In the genomic region with DNA sequence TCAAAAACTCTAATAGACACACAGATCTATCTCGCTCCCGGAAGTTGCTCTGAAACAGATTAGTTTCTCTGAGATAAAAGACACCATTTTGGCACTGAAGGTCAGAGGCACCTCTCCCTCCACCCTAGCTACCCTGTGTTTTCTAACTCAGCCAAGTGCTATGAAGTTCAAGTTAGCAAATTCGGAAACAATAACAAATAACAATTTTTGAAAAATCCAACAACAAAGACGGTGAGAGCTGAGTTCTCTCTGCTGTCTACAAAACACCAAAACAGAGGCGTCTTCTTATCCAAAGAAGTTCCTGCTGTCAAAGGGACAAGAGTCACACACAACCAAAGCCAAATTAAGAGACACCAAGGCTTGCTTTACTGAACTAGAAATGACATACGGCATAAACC, we compare ENCODE assay signal across 17 mouse cellular contexts.
DNase-seq lines count a peak whose midpoint lies in the region; ATAC-seq and TF ChIP-seq lines count a peak whose summit lies in the region.
"Had no signal": no experiment of that assay in that cellular context is flagged by ENCODE, and none has a peak within 500 bp of the region (broad histone marks: within the 10 kb centered on the region; RNA-seq: fewer than 3 reads in every experiment).

No protein-coding gene starts in this region.

- peak; percentile 77 for DNase-seq in heart, adult 11 months
- DNase-seq in heart, postnatal 36 days, result no peak
- DNase-seq in lung, adult 18-20 months, result no peak
- DNase-seq in adrenal gland, adult 18-20 months (ENCODE audit: low spot score in 2 of 2), result no peak
- no peak for DNase-seq in forebrain, embryonic 10.5 days (ENCODE audit: extremely low spot score, low spot score)
- DNase-seq: cerebellum, adult 11 months; forebrain, postnatal 0 days; gastrocnemius, postnatal 36 days; retina, postnatal 1 day had no signal

- no peak for TF ChIP-seq CTCF in small intestine, adult 2 months (IDR thresholded peaks at IDR 0.05; ENCODE audit: extremely low read depth, insufficient read length, insufficient replicate concordance, low read depth, low read length)

- TF ChIP-seq POLR2A in small intestine, adult 2 months (IDR thresholded peaks at IDR 0.05; ENCODE audit: low read depth, low read length), result no peak

- peaks cover 52% of the 10 kb centered on the region for H3K4me1 ChIP-seq in lung, embryonic 15.5 days
- peaks cover 19% of the 10 kb centered on the region for H3K4me1 ChIP-seq in intestine, embryonic 15.5 days (replicated peaks)
- H3K4me1 ChIP-seq in small intestine, adult 2 months (ENCODE audit: control insufficient read depth, insufficient read depth, insufficient read length, low read length), result peaks cover 16% of the 10 kb centered on the region; the same call in 1 of the 2 replicates
- peaks cover 24% of the 10 kb centered on the region for H3K4me1 ChIP-seq in forebrain, embryonic 10.5 days
- H3K4me1 ChIP-seq: midbrain, embryonic 15.5 days; neural tube, embryonic 13.5 days had no signal

- 23% methylated on average over 6 of the region's 6 CpGs for WGBS in lung, embryonic 15.5 days
- WGBS in intestine, embryonic 15.5 days, result 47% methylated on average over 6 of the region's 6 CpGs
- WGBS in small intestine, adult 2 months, result 33% methylated on average over 6 of the region's 6 CpGs
- 92% methylated on average over 6 of the region's 6 CpGs for WGBS in forebrain, embryonic 10.5 days

- H3K9me3 ChIP-seq in lung, embryonic 15.5 days, result no peaks in the 10 kb centered on the region
- no peaks in the 10 kb centered on the region for H3K9me3 ChIP-seq in intestine, embryonic 15.5 days
- H3K9me3 ChIP-seq in forebrain, embryonic 10.5 days, result no peaks in the 10 kb centered on the region
- H3K9me3 ChIP-seq: limb, embryonic 15.5 days; midbrain, embryonic 15.5 days; neural tube, embryonic 13.5 days had no signal

- H3K4me3 ChIP-seq in lung, embryonic 15.5 days, result peak overlapping the region; percentile 15
- 0 out of 2 replicates have a peak overlapping the region, but pooled peaks have one; percentile 3 for H3K4me3 ChIP-seq in intestine, embryonic 15.5 days (replicated peaks)
- no peak overlapping the region for H3K4me3 ChIP-seq in small intestine, adult 2 months (ENCODE audit: low read depth, low read length)
- H3K4me3 ChIP-seq in forebrain, embryonic 10.5 days, result no peak overlapping the region
- H3K4me3 ChIP-seq: left cerebral cortex, adult 2 months; limb, embryonic 15.5 days; midbrain, embryonic 15.5 days; neural tube, embryonic 13.5 days had no signal

- no peak overlapping the region for H3K9ac ChIP-seq in lung, embryonic 15.5 days
- H3K9ac ChIP-seq in intestine, embryonic 15.5 days, result no peak overlapping the region
- H3K9ac ChIP-seq: forebrain, postnatal 0 days; limb, embryonic 15.5 days; midbrain, embryonic 15.5 days; neural tube, embryonic 13.5 days had no signal

- intact Hi-C loops in heart, postnatal 36 days (cut with DNase I), result no loop called here

- H3K4me2 ChIP-seq in lung, embryonic 15.5 days, result peak overlapping the region; percentile 43
- peak overlapping the region; percentile 45 for H3K4me2 ChIP-seq in intestine, embryonic 15.5 days (replicated peaks)
- H3K4me2 ChIP-seq: limb, embryonic 15.5 days; midbrain, embryonic 15.5 days; neural tube, embryonic 13.5 days had no signal

- no peaks in the 10 kb centered on the region for H3K36me3 ChIP-seq in lung, embryonic 15.5 days
- H3K36me3 ChIP-seq in intestine, embryonic 15.5 days, result no peaks in the 10 kb centered on the region
- H3K36me3 ChIP-seq in small intestine, adult 2 months (ENCODE audit: control insufficient read depth, insufficient read depth, low read length), result no peaks in the 10 kb centered on the region
- no peaks in the 10 kb centered on the region for H3K36me3 ChIP-seq in forebrain, embryonic 10.5 days (replicated peaks)
- H3K36me3 ChIP-seq: limb, embryonic 15.5 days; midbrain, embryonic 15.5 days; neural tube, embryonic 13.5 days had no signal

- H3K27me3 ChIP-seq in lung, embryonic 15.5 days, result no peaks in the 10 kb centered on the region
- no peaks in the 10 kb centered on the region for H3K27me3 ChIP-seq in intestine, embryonic 15.5 days (replicated peaks)
- no peaks in the 10 kb centered on the region for H3K27me3 ChIP-seq in small intestine, adult 2 months (ENCODE audit: control insufficient read depth, insufficient read depth, low read length)
- H3K27me3 ChIP-seq in forebrain, embryonic 10.5 days (ENCODE audit: poor library complexity, severe bottlenecking), result no peaks in the 10 kb centered on the region
- H3K27me3 ChIP-seq: limb, embryonic 15.5 days; midbrain, embryonic 15.5 days; neural tube, embryonic 13.5 days had no signal

- H3K27ac ChIP-seq in lung, embryonic 15.5 days, result peak overlapping the region; percentile 86
- peak overlapping the region; percentile 80 for H3K27ac ChIP-seq in intestine, embryonic 15.5 days
- peak overlapping the region; percentile 51 for H3K27ac ChIP-seq in small intestine, adult 2 months (ENCODE audit: insufficient read depth, low read depth, low read length)
- H3K27ac ChIP-seq in forebrain, embryonic 10.5 days, result no peak overlapping the region
- H3K27ac ChIP-seq: hindbrain, postnatal 0 days; left cerebral cortex, adult 2 months; limb, embryonic 15.5 days; midbrain, embryonic 15.5 days; neural tube, embryonic 13.5 days had no signal

- ATAC-seq in lung, embryonic 15.5 days (ENCODE audit: borderline replicate concordance, extremely low read depth, low FRiP score, low TSS enrichment), result no peak
- ATAC-seq in intestine, embryonic 15.5 days, result no peak
- ATAC-seq: forebrain, postnatal 0 days; hindbrain, postnatal 0 days; midbrain, embryonic 15.5 days had no signal

Comparison
In these comparisons a context has a peak if more than half of its experiments do, and no peak if none do; other contexts are left out.
1. H3K4me3 ChIP-seq: peak in lung, embryonic 15.5 days (single experiment) and intestine, embryonic 15.5 days (single experiment); none in small intestine, adult 2 months (single experiment) and forebrain, embryonic 10.5 days (single experiment).